In the genomic region with DNA sequence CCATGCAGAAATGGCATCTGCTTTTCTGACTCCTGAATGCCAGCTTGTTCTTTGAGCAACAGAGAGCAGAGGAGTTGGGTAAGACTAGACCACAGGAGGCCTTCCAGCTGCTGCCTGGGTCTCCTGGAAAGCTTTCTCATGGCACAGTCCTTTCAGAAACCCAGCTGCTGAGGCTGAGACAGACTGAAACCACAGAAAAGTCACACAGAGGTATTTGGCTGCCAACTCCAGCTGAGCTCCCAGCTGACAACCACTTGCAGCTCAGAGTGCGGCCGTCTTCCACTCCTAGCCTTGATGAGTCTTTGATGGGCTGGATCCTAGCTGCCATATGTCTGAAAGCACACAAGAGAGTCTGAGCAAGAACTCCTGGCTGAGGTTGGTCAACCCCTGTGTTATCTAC, we compare ENCODE assay signal across 16 mouse cellular contexts.
"Had no signal": no experiment of that assay in that cellular context is flagged by ENCODE, and none has a peak within 500 bp of the region (broad histone marks: within the 10 kb centered on the region; RNA-seq: fewer than 3 reads in every experiment).

No protein-coding gene starts in this region.

- H3K36me3 ChIP-seq: liver, embryonic 13.5 days; midbrain, embryonic 10.5 days; neural tube, embryonic 13.5 days had no signal

- H3K27me3 ChIP-seq: liver, embryonic 13.5 days; neural tube, embryonic 13.5 days had no signal

- H3K9ac ChIP-seq: liver, embryonic 13.5 days; neural tube, embryonic 13.5 days had no signal

- H3K27ac ChIP-seq: liver, embryonic 13.5 days; midbrain, embryonic 10.5 days; neural tube, embryonic 13.5 days; stomach, postnatal 0 days had no signal

- H3K9me3 ChIP-seq: liver, embryonic 13.5 days; midbrain, embryonic 10.5 days; neural tube, embryonic 13.5 days had no signal

- H3K4me2 ChIP-seq: liver, embryonic 13.5 days; neural tube, embryonic 13.5 days had no signal

- H3K4me3 ChIP-seq: liver, embryonic 13.5 days; megakaryocyte, embryonic 14.5 days; midbrain, embryonic 10.5 days; neural tube, embryonic 13.5 days had no signal

- DNase-seq: kidney, adult 18-20 months; kidney, adult 9 months; kidney, postnatal 14 days; kidney, postnatal 4 days; liver, embryonic 13.5 days; lung, adult 2 months; lung, postnatal 36 days; midbrain, embryonic 14.5 days; retina, postnatal 1 day; thymus, adult 2 months; thymus, postnatal 14 days; thymus, postnatal 4 days had no signal
